8 mouse cellular contexts compared by ENCODE assay signal in the genomic region with DNA sequence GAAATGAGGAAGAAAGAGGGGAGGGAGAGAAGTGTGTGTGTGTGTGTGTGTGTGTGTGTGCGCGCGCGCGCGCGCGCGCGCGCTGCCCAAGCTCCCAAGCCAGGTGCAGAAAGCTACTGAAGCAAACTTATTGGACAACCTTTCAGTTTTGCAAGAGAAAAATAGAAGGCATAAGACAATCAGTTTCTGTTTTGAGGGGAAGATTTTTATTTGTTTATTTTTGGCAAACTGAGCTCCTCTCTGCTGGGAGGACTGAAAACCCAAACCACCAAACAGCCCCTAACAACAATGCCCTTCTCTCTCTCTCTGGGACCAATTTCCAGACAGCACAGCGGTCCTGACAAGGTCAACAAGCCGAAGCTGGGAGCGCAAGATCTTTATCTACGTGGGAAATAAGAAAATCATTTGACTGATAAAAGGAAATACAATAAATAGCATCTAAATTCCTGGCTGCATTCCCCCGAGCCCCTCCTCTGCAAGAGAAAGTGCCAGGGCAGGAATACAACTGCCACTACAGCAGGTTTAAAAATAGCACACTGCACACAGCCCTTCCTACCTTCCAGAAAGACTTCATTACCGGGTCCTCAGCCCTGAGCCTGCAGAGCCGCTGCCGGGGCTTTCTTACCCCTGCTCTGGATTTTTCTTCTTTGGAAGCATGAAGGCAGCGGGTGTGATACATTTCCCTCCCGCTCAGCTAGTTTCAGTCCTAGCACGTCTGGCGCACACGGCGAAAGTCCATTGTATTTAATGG.
A peak's percentile ranks its signal among the peaks of the same experiment; 100 is the strongest.
DNase-seq lines count a peak whose midpoint lies in the region; ATAC-seq and TF ChIP-seq lines count a peak whose summit lies in the region.

No protein-coding gene starts in this region.

- no peak for DNase-seq in layer of hippocampus, adult 2 months (ENCODE audit: low spot score in 2 of 2)
- DNase-seq in layer of hippocampus, adult 9-10 months (ENCODE audit: low spot score): no peak
- peak; percentile 41 for DNase-seq in adrenal gland, adult 8-10 months
- DNase-seq in heart, postnatal 4 days: peak; percentile 46
- DNase-seq in limb, embryonic 10.5 days (ENCODE audit: low spot score): peak; percentile 53
- DNase-seq in midbrain, embryonic 11.5 days (ENCODE audit: low spot score, missing footprints): peak; percentile 93
- DNase-seq in thymus, postnatal 36 days: peak; percentile 16

- H3K4me2 ChIP-seq in midbrain, embryonic 11.5 days: peak overlapping the region; percentile 49

- TF ChIP-seq POLR2A in embryonic fibroblast, embryonic 13.5 days (IDR thresholded peaks at IDR 0.05; ENCODE audit: low read depth, low read length): 0 out of 2 replicates have a peak, but pooled peaks have one; percentile 9

- H3K4me1 ChIP-seq in embryonic fibroblast, embryonic 13.5 days (ENCODE audit: control insufficient read depth, insufficient read depth, low read length): peaks cover 20% of the 10 kb centered on the region; the same call in 1 of the 2 replicates
- peaks cover 41% of the 10 kb centered on the region for H3K4me1 ChIP-seq in limb, embryonic 10.5 days
- H3K4me1 ChIP-seq in midbrain, embryonic 11.5 days (ENCODE audit: control insufficient read depth, insufficient read depth, low read length): peaks cover 7% of the 10 kb centered on the region

- TF ChIP-seq CTCF in layer of hippocampus, adult 2 months (conservative IDR thresholded peaks at IDR 0.05): no peak
- TF ChIP-seq CTCF in embryonic fibroblast, embryonic 13.5 days (IDR thresholded peaks at IDR 0.05; ENCODE audit: borderline replicate concordance, insufficient read depth, low read length): no peak

- H3K27ac ChIP-seq in layer of hippocampus, adult 2 months: peak overlapping the region; percentile 86
- H3K27ac ChIP-seq in embryonic fibroblast, embryonic 13.5 days (ENCODE audit: insufficient read depth, low read length): peak overlapping the region; percentile 92
- H3K27ac ChIP-seq in limb, embryonic 10.5 days: peak overlapping the region; percentile 94
- H3K27ac ChIP-seq in midbrain, embryonic 11.5 days (ENCODE audit: low read depth, low read length): no peak overlapping the region

- ATAC-seq in midbrain, embryonic 11.5 days (ENCODE audit: low FRiP score): no peak

- peak overlapping the region; percentile 46 for H3K9ac ChIP-seq in midbrain, embryonic 11.5 days (ENCODE audit: low read length)

- WGBS in limb, embryonic 10.5 days: 15% methylated on average over 25 of the region's 25 CpGs
- WGBS in midbrain, embryonic 11.5 days: 15% methylated on average over 25 of the region's 25 CpGs

- H3K36me3 ChIP-seq in limb, embryonic 10.5 days: no peaks in the 10 kb centered on the region
- no peaks in the 10 kb centered on the region for H3K36me3 ChIP-seq in midbrain, embryonic 11.5 days (ENCODE audit: control insufficient read depth, insufficient read depth, low read length)

- H3K4me3 ChIP-seq in layer of hippocampus, adult 2 months: peak overlapping the region; percentile 54
- peak overlapping the region; percentile 21 for H3K4me3 ChIP-seq in embryonic fibroblast, embryonic 13.5 days (ENCODE audit: insufficient read depth, low read length)
- peak overlapping the region; percentile 56 for H3K4me3 ChIP-seq in limb, embryonic 10.5 days
- H3K4me3 ChIP-seq in midbrain, embryonic 11.5 days (ENCODE audit: low read depth, low read length): peak overlapping the region; percentile 34

- H3K27me3 ChIP-seq in limb, embryonic 10.5 days (ENCODE audit: low read depth, poor library complexity, severe bottlenecking): peaks cover 15% of the 10 kb centered on the region; the same call in 1 of the 2 replicates
- no peaks in the 10 kb centered on the region; the same call in 1 of the 2 replicates for H3K27me3 ChIP-seq in midbrain, embryonic 11.5 days (ENCODE audit: control insufficient read depth, insufficient read depth, low read length)

- H3K9me3 ChIP-seq in limb, embryonic 10.5 days (replicated peaks): no peaks in the 10 kb centered on the region
- H3K9me3 ChIP-seq in midbrain, embryonic 11.5 days (ENCODE audit: control insufficient read depth, low read length): no peaks in the 10 kb centered on the region

Comparison
In these comparisons a context has a peak if more than half of its experiments do, and no peak if none do; other contexts are left out.
1. DNase-seq: peak in adrenal gland, adult 8-10 months (single experiment), heart, postnatal 4 days (single experiment), limb, embryonic 10.5 days (single experiment), midbrain, embryonic 11.5 days (single experiment) and thymus, postnatal 36 days (2 of 2); none in layer of hippocampus, adult 2 months (0 of 2) and layer of hippocampus, adult 9-10 months (single experiment).
2. Peak in every context shown above with its lines, with median percentiles within 50 percentile points of each other: H3K4me3 ChIP-seq.